Mouse (Mus musculus): ENCODE results near the gene Efcab7. TPM values are rescaled to one million over a fixed set of nuclear protein-coding genes. Genes with fewer than 3 reads are reported as not detected.

Gene Efcab7
- total RNA-seq (2021) = 1 to 10 TPM; 5.5 to 5.9 TPM
- long read RNA-seq, experiment 1 = 0 reads
- long read RNA-seq, experiment 2 = 0 reads

GRCm38 (mm10) chr4:99829094-99830073 lies at the start of gene Efcab7:
Gene Efcab7 (plus strand): TSS chr4:99829198.
- DNase-seq (ENCODE audit: low spot score in 2 of 2) = peak; percentile 87 to 89
- intact Hi-C loops (cut with DNase I) = no loop called here

- intact Hi-C loops (cut with DNase I) = no loop called here
- DNase-seq (ENCODE audit: low spot score in 2 of 2) = no peak
These were observed 36.6 kb upstream of the Efcab7 start for GRCm38 (mm10) chr4:99792365-99792764.

- no peak for DNase-seq (ENCODE audit: low spot score in 2 of 2)
- intact Hi-C loops (cut with DNase I) = no loop called here
These were observed 12.1 kb upstream of the Efcab7 start for GRCm38 (mm10) chr4:99816697-99817460.

- no peak for DNase-seq (ENCODE audit: low spot score in 2 of 2)
- intact Hi-C loops (cut with DNase I) = no loop called here
These were observed 661 bp upstream of the Efcab7 start for GRCm38 (mm10) chr4:99828337-99828736.

GRCm38 (mm10) chr4:99828739-99829093 lies 282 bp upstream of the Efcab7 start:
- no peak for DNase-seq (ENCODE audit: low spot score in 2 of 2)
- intact Hi-C loops (cut with DNase I) = no loop called here

GRCm38 (mm10) chr4:99881882-99882281 lies 52.9 kb downstream of the Efcab7 start:
- DNase-seq (ENCODE audit: low spot score in 2 of 2) = peak; percentile 34 to 56
- intact Hi-C loops (cut with DNase I) = no loop called here

- no peak for DNase-seq (ENCODE audit: low spot score in 2 of 2)
- intact Hi-C loops (cut with DNase I) = no loop called here
These were observed 53.4 kb downstream of the Efcab7 start for GRCm38 (mm10) chr4:99882405-99882804.

- intact Hi-C loops (cut with DNase I) = no loop called here
These were observed 85.0 kb downstream of the Efcab7 start for GRCm38 (mm10) chr4:99913894-99914451.

GRCm38 (mm10) chr4:99926380-99926779 lies 97.4 kb downstream of the Efcab7 start:
- intact Hi-C loops (cut with DNase I) = no loop called here
- no peak for DNase-seq (ENCODE audit: low spot score in 2 of 2)

More at GRCm38 (mm10) chr4:99913894-99914451, 85.0 kb downstream of the Efcab7 start:
- DNase-seq (ENCODE audit: low spot score in 2 of 2) = no peak

GRCm38 (mm10) chr4:99928521-99928920 lies 99.5 kb downstream of the Efcab7 start:
- intact Hi-C loops (cut with DNase I) = no loop called here
- DNase-seq (ENCODE audit: low spot score in 2 of 2) = no peak

GRCm38 (mm10) chr4:99929149-99929612 lies 100.2 kb downstream of the Efcab7 start, which contains the start of gene Pgm1:
Gene Pgm1 (plus strand): TSS chr4:99929414.
- intact Hi-C loops (cut with DNase I) = no loop called here
- peak in 1 of 2 experiments; percentile 41 for DNase-seq (ENCODE audit: low spot score in 2 of 2)

- DNase-seq (ENCODE audit: low spot score in 2 of 2) = peak; percentile 55 to 70
- intact Hi-C loops (cut with DNase I) = no loop called here
These were observed 100.9 kb downstream of the Efcab7 start, which contains the start of gene Itgb3bp for GRCm38 (mm10) chr4:99929613-99930517. Gene Itgb3bp (minus strand): TSS chr4:99929813.

- intact Hi-C loops (cut with DNase I) = no loop called here
- DNase-seq (ENCODE audit: low spot score in 2 of 2) = no peak
These were observed 101.7 kb downstream of the Efcab7 start for GRCm38 (mm10) chr4:99930518-99931239.

- intact Hi-C loops (cut with DNase I) = no loop called here
- no peak for DNase-seq (ENCODE audit: low spot score in 2 of 2)
These were observed 102.2 kb downstream of the Efcab7 start for GRCm38 (mm10) chr4:99931240-99931580.

- intact Hi-C loops (cut with DNase I) = no loop called here
These were observed 102.8 kb downstream of the Efcab7 start for GRCm38 (mm10) chr4:99931807-99932206.

GRCm38 (mm10) chr4:99934859-99935258 lies 105.9 kb downstream of the Efcab7 start:
- intact Hi-C loops (cut with DNase I) = no loop called here
- no peak for DNase-seq (ENCODE audit: low spot score in 2 of 2)

More at GRCm38 (mm10) chr4:99931807-99932206, 102.8 kb downstream of the Efcab7 start:
- DNase-seq (ENCODE audit: low spot score in 2 of 2) = no peak

GRCm38 (mm10) chr4:99936278-99936677 lies 107.3 kb downstream of the Efcab7 start:
- intact Hi-C loops (cut with DNase I) = no loop called here
- DNase-seq (ENCODE audit: low spot score in 2 of 2) = no peak
